Mouse (Mus musculus): ENCODE data around the gene Egfem1.

The Egfem1 gene

DNA sequence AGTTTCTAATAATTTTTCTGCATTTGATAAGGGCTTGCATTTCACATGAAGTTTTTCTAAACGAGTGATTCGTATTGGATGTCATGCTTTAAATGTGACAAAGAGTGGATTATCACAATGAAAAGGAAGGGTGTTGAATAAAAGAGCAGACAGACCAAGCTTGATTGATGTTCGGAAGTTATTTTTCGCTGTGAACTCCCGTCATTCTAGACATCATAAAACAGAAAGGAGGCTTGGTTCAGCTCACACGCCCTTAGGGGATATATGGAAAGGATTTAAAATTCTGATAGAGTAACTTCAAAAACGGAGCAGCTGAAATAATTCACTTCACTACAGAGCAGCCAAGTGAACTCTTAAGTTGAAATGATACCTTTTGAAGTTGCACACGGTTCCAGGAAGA is 285.1 kb downstream of the Egfem1 start:
- DNase-seq, result no peak

DNA sequence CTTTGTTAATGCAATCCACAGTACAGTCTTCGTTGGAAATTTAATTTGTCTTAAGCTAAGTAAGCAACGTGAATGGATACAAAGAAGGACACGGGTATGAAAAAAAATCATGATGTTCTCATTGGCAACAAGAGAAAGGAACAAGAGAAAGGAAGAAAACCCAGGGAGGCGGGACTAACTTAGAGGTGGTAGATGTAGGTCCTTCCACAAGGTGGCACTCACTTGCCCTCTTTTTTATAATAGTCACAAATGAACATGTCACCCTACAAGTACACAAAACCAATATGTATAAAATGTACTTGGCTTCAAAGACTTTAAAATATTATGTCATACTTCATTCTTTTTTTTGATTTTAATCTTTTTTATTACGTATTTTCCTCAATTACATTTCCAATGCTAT is 288.7 kb downstream of the Egfem1 start:
- DNase-seq, result no peak

DNA sequence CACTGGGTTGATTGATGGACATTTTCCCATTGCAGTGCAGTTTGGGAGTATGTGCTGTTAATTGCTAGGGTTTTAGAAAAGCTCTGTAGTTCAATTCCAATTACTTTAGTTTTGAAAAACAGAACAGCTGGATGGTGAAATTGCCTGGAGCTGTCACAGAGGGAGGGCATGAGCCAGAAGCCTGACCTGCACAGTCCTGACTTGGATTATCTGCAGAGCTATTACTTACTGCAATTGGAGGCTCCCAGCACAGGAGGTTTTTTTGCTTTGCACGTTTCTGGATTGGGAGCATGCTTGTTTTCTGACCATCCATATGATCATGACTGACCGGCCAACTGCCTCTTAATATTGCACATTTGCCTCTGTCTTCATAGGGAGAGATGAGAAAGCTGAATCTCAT is 299.4 kb downstream of the Egfem1 start:
- DNase-seq, result no peak

DNA sequence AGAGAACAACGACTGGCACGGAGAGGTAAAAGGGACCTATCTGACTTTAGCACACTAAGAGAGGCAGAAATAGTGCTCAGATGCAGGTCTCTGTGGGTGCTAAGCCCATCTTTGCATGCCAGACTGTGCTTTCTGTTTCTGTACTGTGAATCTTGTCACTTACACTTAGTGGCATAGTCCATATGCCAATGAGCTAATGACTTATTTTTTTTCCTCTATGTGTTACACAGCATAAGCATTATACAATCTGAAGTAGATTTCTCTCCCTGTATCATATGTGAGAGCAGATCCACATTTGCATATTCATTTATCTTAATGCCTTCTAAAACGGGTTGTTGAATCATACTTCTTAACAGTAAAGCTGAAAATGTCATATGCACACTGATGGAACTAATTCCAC is 317.2 kb downstream of the Egfem1 start:
- DNase-seq, result no peak

DNA sequence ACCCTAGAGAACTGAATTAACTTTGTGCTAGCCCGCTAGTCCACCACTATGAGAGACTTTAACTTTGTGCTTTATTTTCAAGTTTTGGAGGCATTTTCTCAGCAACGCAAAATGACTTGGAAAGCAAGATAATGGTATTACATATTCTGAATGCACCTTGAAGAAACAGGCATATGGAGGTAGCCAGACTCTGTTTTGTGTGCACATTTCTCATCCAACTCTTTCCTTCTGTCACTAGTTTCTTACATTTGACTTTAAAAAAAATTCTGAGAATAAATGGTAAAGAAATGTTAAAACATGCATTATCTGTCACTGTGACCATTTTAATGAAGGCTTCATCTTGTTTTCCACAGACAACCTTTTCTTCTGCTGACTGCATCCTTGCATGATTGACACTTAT is 339.8 kb downstream of the Egfem1 start:
- DNase-seq, result no peak

DNA sequence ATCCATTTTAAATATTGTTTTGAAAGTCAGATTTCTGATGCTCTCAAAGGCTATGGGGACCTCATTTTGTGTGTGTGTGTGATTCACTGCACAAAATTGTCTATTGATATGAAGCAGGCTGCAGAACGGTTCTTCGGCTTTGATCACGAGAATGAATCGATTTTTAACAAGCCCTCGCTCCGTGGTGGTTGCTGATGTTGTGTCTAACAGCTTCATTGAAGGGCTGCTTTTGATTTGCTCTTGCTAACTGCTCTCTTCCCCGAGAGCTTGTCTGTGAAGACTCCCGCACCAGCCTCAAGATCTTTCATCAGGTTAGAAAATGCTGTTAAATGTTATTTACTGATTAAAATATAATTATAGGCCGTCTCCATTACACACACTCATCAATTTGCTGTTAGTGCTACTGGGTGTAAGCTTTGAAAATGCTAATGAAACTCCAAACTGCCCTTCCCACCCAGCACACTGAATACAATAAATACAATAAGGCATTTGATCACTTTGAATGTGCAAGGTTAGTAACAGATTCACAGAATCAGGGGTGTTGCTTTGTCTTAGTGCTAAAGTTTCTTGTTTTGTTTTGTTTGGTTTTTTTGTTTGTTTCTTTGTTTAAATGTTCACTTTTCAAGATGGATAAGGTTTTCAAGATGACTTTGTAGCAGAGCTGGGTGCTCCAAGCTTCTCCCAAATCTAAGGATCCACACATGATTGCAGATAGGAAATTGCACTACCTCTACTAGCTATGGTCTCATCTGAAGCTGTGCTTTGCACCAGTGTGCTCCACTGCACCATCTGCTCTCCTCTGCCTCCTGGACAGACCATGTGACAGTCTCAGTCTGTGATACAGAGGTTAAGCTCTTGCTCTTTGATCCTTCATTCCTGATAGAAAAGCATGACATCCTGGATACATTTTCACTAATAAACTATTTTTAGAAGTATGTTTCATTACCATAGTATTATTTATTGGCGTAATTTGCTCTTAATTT is 350.6 kb downstream of the Egfem1 start:
- no peak for DNase-seq

DNA sequence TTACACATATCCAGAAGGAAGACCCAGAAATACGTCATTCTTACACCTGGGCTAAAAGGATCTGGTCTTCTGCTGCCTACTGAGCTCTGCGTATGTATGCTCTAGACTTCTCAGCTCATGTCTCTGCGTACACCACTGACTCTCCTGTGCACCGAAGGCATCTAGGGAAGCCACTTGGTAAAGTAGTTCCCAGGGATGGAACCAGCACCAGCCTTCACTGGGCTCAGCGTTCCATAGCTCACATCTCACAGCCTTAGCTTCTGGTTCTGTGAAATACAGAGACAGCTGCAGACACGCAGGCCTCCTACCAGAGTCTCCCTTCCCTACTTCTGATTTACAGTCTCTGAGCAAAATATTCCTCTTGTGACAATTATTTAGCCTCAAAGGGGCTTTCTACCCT is 361.2 kb downstream of the Egfem1 start:
- no peak for DNase-seq

DNA sequence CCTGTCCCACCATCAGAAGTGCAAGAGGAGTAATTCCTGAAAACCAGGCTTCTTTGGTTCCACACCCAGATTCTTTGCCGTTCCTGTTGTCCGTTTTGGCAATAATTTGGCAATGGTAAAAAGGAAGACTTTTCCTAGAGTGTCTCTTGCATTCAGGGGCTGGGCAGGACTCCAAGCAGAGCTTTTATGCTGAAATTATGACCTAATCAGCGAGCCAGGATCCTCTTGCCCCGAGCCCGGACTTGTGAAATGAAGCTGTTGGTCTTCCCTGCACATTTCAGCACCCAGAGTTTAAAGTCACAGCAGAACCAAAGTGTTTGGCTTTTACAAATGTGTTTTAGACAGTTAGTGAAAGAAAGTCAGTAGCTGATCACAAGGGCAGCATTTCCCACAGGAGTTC is 362.8 kb downstream of the Egfem1 start:
- peak; percentile 8 for DNase-seq

DNA sequence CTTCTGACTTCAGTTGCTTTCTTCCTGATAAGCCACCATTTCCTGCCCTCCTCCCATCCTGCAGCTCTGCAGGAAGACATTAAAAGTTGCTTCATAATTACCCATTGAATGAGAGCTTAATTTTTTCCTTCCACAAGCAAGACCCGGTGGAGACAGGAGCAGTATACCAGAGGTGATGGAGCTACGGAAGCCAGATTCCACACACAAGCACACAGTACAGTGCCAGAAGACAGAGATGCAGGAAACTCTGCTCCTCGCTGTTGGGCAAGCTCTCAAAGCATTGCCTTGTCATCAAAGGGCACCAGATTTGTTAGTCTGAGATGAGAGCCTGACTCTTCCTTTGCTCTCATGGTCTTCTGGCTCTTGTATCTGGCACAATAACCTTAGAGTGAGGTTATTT is 364.3 kb downstream of the Egfem1 start:
- DNase-seq, result no peak

DNA sequence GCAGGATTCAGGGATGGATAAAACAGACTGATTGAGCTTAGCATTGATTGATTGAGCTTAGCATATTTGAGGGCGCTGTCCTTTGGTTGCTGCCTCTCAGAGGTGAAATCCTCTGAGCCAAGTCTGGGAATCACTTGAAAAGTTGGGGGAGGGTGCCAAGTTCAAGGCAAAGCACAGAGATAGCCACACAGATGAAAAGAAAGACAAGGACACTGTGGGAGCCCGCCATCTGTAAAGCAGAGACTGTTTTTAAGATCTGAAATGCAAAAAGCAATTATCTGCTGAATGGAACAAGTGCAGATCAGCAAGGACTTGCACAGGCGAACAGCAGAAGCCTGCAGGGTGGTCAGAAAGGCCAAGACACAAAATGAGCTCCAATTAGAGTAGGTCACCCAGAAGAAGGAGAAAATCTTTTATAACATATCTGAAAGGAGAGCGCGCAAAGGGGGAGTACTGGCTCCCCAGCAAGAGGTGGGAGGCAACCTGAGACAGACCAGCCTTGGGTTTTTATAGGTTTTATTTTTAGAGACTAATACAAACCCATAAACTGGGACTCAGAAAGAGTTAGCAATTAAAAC is 367.1 kb downstream of the Egfem1 start:
- DNase-seq, result no peak

DNA sequence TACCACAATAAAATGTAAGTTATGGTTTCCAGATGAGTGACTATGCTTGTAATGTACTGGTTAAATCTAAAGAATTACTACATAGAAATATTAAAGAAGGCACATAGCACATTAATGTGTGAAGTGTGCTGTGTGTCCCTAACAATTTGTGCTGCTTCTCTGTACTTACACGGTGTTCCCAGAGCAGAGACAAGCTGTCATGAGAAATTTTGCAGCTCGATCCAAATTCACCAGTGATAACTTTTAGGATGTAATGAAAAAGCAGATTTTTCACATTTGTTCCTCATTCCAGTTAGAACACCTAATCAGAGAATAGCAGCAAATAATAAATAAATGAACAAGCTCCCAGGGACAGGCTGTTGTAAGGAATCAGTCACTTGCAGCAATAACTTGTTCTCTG is 416.4 kb downstream of the Egfem1 start:
- DNase-seq, result no peak

DNA sequence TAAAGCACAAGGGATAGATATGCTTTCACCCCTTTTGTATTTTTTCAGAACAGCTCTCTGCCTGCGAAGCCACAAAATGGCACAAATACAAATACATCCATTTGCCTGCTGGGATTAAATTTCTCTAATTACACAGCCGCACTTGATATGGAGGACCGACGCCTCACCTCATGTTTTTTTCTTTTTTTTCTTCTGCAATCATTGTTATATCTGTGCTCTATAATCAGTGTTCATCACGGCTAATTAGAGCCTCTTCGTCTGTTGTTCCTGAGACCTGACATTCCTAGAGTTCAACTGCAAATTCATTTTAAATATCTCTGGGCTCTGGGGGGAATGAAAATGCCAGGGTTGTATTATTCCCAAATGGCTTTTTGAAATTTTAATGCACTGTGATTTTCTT is 417.4 kb downstream of the Egfem1 start:
- DNase-seq, result no peak

DNA sequence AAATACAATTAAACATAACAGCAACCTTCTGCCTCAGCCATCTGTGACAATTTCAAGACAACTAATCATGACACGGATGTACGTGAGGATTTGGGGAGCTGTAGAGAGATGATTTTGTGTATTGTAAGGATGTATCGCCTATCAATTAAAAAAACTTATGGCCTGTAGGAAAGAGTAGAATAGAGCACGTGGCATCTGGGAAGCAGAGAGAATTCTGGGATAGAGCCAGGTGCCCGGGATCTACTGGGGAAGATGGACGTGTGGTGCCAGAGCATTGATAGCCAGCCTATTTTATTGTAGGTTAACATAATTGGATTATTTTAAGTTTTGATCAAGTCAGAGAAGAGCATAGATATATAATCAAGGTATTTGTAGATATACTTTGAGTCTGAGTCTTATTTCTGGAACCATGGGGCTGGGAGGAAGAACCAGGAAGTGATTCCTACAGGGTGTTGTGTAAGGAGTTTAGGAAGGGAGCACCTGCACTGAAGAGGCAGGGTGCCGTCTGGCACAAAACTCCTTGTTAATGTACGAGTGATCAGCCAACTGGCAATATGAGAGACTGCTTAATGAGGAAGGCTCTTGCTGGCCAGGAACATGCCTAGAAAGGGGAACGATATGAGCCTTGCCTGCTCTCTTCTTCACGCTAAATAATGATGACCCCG is 443.6 kb downstream of the Egfem1 start:
- no peak for DNase-seq

DNA sequence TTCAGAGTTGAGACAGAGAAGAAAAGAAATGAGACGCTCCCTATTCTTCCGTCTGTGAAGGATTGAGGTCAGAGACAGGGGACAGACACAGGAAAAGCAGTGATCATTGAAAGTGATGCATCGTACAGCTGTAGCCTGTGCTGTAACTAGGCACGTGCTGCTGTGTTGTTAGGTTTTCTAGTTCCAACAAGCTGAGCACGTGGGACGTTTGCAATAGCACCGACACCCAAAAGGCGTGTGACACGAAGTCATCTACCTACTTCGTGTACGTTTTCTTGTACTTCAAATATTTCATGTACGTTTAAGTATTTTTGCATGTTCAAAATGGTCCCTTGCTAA is 444.1 kb downstream of the Egfem1 start:
- DNase-seq, result no peak

DNA sequence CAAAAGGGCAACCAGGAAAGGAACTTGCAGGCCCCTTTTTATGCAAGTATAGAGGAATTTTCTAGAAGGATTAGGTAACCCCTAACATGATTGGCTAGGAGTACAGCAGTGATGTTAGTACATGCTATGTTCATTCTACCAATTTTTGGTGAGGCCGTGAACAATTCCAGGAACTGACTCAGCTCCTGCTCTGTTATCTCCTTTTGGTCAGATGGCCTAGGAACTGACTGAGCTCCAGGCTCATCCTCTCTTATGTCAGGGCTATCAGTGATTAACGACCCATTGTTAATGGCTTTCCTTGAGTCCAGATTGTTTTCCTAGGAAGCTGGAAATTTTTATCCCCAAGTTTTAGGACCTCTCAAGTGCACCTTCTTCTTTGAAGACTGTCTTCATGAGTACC is 457.4 kb downstream of the Egfem1 start:
- no peak for DNase-seq

DNA sequence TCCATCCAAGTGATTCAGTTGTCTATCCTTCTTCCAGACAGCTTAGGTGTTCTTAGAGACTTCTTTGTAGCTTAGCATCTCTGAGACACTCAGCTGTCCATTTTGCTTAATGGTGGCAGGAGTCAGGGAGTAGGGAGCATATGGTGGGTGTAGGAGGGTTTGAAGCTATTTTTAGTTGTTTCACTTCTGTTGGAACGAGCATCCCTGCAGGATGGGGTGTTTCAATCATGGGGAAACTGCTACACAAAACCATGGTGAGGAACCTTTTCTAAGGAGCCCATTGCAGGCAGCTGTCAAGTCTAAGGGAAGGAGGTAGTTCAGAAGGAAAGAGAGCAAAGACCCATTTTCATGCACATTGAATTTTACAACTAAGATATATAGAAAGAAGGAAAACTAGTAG is 458.1 kb downstream of the Egfem1 start:
- no peak for DNase-seq

DNA sequence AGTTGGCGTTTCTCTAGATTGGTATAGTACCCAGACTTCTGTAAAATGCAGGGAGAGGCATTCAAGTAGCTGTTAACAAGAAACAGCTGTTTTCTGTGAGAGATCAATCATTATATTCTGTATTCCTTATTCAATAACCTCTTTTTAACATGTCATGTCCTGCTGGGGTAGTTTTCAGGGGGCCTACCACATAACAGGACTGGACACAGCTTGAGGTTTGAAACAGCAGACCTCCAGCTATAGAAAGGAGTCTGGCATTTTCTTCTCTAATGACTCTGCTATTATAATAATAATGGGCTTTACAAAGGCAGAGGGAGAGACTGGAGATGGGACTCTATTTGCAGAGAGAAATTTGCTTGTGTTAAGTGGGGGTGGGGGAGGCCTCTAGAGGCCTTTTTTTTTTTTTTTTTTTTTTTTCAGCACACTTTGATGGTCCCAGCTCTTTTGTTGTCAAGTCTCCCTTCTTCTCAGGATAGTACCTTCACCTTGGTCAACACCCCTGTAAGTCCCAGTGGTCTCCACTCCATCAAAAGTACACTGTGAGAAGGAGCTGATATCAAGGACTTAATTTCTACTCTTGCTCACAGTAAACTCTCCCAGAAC is 459.8 kb downstream of the Egfem1 start:
- DNase-seq, result no peak

DNA sequence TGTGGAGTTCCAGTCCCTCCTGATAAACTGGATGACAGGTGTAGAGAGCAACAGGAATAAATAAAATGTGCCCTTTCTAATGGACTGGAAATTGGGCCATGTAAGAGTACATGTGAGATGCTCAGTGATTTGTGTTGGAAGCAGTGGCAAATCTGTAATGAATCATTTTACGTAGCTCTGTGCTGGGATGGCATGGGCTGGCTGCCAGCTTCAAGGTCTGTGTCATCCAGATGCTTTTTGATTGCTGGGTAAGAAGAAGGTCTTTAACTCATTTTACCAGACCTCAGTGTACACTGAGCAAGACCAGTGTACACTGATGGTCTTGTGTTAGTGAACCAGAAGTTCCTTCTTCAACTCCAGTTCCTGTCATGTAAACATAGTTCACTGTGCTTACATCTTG is 462.2 kb downstream of the Egfem1 start:
- DNase-seq, result no peak

DNA sequence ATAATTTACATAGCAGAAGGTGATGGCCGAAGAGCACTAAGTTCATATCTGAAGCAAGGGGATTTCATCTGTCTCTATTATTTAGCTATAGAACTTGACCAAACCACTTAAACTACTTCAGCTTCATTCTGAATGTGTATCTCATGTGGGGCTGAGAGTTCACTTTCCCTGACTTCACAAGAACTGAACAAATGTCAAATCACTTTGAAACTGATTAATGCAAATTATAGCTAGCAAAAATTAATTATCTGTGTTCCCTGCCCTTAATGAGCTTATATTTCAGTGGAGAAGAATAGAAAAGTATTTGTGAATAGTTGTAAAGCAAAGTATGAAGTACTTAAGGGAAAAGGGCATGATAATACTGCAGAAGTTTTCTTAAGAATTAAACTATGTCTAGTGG is 481.3 kb downstream of the Egfem1 start:
- no peak for DNase-seq

DNA sequence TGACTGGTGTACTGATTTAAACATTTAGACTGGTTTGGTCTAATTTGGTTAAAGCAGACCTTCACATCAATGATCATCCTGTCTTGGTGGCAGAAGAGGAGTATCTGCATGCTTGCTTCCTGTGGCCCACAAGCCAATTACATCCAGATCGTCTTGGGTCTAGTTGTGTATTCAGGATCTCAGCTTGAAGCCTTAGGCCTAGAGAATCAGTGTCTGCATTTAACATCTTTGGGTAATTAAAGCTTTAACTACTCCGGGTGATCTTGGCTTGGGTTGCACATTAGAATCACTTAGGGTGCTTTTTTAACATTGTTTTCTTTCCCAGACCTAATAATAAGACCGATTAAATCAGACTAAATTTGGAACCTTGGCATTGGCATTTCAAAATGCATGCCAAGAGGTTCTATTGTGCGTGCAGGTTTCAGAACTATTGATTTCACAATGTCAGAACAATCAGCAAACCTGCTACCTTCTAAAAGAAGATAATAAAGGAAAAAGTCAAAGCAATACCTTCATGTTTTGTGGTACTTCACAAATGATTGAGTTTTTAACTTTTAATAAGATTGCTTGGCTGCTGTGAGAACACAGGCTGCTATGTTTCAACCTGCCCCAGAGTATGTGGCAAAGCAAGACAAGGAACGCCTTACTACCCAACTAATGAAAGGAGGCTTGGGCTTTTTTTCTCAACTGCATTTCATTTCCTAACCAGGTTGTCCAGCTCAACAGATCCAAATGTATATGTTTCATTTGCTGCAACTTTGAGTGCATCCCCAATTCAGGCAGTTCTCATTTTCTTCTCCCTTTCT is 496.4 kb downstream of the Egfem1 start:
- no peak for DNase-seq

DNA sequence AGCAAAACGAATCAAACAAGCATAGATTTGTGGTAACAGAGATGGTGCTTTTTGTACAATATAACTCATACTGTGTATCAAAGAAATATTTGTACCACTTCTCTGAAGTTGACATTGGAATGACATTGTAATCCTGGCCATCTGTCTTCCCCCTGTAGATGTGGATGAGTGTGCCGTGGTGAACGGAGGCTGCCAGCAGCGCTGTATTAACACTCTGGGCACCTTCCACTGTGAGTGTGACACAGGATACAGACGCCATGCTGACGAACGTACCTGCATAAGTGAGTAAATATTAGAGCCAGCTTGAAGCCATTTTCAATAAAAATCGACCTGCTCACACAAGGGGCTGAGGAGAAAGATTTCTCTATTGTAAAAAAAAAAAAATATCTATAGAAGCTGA is 500.9 kb downstream of the Egfem1 start:
- DNase-seq, result no peak

DNA sequence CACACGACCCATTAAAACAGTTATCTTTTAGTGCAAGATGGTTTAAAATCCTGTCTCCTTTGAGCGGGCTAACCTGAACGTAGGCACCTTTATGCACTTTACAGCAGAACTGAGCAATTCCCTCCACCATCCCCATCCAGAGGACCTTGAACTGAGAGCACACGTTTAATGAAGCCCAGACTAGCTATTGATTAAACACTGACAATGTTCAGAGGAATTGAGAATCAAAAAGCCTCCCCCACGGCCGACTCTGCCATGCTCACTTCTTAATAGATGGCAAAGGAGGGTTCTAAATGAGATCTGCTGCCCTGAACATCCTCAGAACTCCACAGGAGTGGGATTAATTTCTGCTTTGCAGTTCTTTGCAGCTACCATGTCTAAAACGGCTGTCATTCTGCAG is 520.3 kb downstream of the Egfem1 start:
- no peak for DNase-seq

DNA sequence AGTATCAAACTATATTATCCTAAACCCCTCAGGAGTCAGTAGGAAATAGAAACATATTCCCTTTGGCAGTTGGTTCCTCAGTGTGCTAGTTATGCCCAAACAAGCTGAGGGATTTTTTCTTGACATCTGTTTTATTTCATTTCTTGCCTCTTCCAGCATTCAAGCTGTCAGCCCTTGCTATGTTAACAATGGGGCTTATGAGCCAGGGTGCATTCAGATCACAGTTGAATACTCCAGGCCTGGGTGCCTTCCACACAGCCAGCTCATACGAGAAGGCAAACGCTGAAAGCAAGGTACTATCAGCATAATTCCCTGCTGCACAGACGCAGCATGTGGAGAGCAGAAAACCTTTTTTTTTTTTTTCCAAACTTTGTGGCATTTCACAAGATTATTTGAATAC is 526.9 kb downstream of the Egfem1 start:
- DNase-seq, result no peak
